Mouse (Mus musculus): Measurements from ENCODE around the gene Tescl.

GRCm38 (mm10) chr7:24376456-24376855, 42.7 kb upstream of the Tescl start:
- no peak for TF ChIP-seq CTCF (conservative IDR thresholded peaks at IDR 0.05; ENCODE audit: insufficient read depth, insufficient read length, low read depth, low read length)
- no peak for TF ChIP-seq POLR2A (IDR thresholded peaks at IDR 0.05; ENCODE audit: low read depth, low read length)
